Mouse (Mus musculus) G1E-ER4 (cell line): ENCODE measurements around the gene Eif2b2. TPM values are rescaled to one million over a fixed set of nuclear protein-coding genes. Genes with fewer than 3 reads are reported as not detected.

Source experiments
- GATA1 ChIP-seq: IDR thresholded peaks from one replicate; pipeline ENCODE4 v1.8.0; 2012; ENCODE audit warnings: low read length, inconsistent platforms
- polyA plus RNA-seq: library from polyadenylated mRNA; stranded (reverse); fragments of >175 nt; gene quantifications from 2 replicates; pipeline ENCODE4 v1.2.3, GENCODE M21; 2012

The Eif2b2 gene
- polyA plus RNA-seq, 1 experiment, result 455 TPM

DNA sequence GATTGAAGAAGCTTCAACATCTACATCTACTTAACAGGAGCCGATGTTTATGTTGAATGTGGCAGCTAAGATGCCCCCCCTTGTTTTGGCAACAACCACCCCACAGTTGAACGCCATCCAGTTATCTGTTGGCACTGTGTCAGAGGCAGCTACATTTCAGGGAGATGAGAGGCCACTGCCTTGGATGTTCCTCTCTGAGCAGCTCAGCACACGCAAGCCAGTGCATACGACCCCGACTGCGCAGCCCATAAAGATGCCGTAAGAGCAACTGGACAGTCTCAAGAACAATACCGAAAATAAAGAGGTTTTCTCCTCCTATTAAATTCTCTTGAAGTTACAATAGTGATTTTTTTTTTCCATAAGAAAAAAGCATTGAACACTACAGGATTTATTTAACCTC lies 45.2 kb downstream of the Eif2b2 start:
- TF ChIP-seq GATA1, result no peak

DNA sequence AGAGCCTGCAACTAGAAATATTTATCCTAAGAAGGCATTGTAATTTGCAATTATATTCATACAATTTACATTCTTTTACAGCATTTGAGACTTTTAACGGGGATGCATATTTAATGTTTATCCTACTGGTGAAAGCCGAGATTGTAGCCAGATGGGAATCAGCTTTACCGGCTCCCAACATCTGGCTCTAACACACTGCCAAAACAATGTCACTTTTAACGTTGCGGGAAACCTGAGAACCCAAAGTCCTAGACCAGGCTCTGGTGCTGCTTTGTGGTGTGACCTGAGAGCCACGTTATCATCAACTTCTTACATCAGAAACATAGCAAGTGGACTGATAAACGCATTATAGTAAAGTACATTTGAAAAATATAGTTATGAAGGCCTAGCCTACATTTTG lies 45.7 kb downstream of the Eif2b2 start:
- TF ChIP-seq GATA1, result no peak

DNA sequence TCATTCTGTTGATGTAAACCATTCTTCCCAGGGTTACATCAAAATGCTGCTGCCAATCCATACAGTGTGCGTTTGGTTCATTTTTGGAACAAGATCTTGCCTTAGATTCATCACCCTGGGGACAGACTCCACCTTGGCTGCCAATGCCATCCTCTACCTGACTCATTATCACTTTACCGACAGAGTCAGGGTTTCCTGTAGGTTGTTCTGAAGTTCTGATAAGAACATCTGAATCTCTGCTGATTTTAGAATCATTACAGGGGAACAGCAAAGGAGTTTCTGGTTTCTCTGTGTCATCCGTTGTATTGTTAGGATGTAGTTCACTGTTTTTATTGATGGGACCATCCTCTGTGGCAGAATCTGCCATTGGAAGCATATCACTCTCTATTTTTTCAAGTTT lies 47.0 kb downstream of the Eif2b2 start:
- TF ChIP-seq GATA1, result no peak

DNA sequence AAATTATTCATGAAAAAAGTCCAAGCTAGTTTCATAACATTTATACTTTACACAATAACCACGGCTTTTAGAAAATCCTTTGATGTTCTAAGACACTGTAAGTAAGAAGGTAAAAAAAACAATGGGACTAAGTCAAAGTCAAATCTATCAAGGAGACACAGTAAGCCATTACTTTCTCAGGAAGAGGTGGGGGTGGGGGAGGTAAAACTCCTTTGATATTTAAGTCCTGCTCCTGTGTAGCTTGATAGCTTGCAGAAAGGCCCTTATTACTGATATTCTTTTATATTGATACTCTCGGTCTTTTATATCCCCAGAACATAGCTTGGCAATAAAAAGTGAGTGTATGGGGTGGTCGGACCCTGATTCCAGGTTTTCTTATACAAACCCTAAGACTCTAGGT lies 50.5 kb downstream of the Eif2b2 start:
- no peak for TF ChIP-seq GATA1

DNA sequence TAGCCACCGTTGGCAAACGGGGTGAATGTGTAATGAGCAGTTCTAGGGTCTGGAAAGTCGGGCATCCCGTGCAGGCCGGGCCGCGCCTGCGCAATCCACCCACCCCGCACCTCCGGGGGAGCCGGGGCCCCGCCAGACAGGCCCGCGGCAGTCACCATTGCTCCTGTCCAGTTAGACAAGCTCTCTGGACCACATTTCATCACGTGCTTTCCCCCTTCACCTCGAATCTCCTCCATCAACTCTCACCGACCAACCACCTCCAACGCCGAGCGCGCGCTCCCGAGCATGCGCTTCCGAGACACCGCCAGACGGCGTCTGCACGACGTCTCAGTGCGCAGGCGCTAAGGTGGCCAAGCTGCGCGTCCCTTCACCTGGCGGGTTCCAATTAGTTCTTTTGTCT lies 51.0 kb downstream of the Eif2b2 start, which contains the start of gene Mlh3:
Gene Mlh3 (minus strand): TSS at position 281 of the 400 bp plus-strand sequence.
- no peak for TF ChIP-seq GATA1

DNA sequence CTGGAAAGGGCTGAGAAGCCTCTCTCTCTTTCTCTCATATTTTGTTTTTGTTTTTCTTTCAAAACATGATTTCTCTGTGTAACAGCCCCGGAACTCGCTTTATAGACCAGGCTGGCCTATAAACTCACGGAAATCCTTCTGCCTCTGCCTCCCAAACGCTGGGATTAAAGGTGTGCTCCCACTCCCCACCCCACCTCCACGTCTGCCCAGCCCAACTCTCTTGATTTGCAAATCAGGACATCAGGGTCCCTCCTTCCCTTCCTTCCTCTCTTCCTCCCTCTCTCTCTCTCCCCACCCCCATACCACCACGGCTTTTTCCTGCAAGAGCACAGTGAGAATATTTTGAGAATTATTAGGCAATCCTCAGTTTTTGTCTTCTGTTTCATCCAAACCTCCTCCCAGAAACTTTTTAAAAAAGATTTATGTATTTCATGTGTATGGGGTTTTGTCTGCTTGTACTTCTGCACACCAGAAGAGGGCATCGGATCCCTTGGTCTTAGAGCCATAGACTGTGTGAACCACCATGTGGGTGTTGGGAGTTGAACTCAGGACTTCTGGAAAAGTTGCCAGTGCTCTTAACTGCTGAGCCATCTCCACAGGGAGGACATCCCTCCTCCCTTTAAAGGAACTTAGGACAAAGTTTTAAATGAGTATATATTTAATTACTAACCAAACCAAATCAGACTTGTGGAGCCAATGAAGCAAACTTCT lies 52.0 kb downstream of the Eif2b2 start:
- TF ChIP-seq GATA1, result no peak

DNA sequence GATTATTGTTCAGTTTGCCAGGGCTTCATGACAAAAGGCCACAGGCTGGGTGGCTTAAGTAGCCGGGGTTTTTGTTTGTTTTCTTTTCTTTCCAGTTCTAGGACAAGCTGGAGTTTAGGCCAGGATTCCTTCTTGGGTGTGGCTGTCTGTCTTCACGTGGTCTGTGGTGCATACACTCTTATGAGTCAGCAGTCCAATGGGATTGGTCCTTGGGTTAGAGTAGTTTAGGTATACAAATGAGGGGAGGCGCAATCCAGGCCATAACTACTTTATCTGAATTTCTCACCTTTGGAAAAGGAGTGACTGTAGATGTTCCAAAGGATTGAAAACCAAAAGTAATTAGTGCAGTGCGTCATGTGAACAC lies 52.5 kb downstream of the Eif2b2 start:
- TF ChIP-seq GATA1, result no peak

DNA sequence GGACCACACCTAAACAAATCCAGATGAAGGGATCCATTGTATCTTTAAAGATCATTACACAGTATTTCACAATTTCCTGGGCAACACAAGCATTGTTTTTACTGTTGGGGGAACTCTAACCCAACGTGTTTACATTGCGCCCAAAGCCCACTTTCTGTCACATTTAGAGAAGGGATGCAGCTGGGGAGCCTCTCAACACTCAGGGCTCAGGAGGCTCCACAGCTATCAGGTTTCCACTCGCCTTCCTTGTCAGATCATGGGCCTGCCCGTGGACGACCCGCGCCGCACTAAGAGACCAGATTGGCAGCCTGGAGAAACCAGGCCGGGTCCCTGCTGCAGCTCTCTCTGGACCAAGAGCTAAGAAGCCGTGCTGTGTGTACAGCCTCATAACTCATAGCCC lies 54.2 kb downstream of the Eif2b2 start:
- TF ChIP-seq GATA1, result no peak

Other genes starting within 250 kb of the Eif2b2 start
- 15.5 and 15.8 TPM in 2 replicates for gene Fcf1, start 248.6 kb upstream of the Eif2b2 start, polyA plus RNA-seq
- gene Arel1, start 248.6 kb upstream of the Eif2b2 start, polyA plus RNA-seq, result 7.5 and 7.9 TPM in 2 replicates
- gene Ylpm1, start 223.2 kb upstream of the Eif2b2 start, polyA plus RNA-seq, result 50.8 and 58.9 TPM in 2 replicates
- gene Prox2, start 108.7 kb upstream of the Eif2b2 start, polyA plus RNA-seq, result 5.3 and 5.6 TPM in 2 replicates
- 737 and 900 TPM in 2 replicates for gene Dlst, start 108.6 kb upstream of the Eif2b2 start, polyA plus RNA-seq
- gene Rps6kl1, start 68.2 kb upstream of the Eif2b2 start, polyA plus RNA-seq, result not detected in 2 replicates
- gene Pgf, start 41.7 kb upstream of the Eif2b2 start, polyA plus RNA-seq, result not detected in 2 replicates
- gene Mlh3, start 51.1 kb downstream of the Eif2b2 start, polyA plus RNA-seq, result 0.54 and 0.84 TPM in 2 replicates
- gene Acyp1, start 69.0 kb downstream of the Eif2b2 start, polyA plus RNA-seq, result 47.7 and 65.6 TPM in 2 replicates
- gene Zc2hc1c, start 69.1 kb downstream of the Eif2b2 start, polyA plus RNA-seq, result 0.01 and 0.02 TPM in 2 replicates
- 21.1 and 24.1 TPM in 2 replicates for gene Nek9, start 119.9 kb downstream of the Eif2b2 start, polyA plus RNA-seq
- gene Tmed10, start 155.4 kb downstream of the Eif2b2 start, polyA plus RNA-seq, result 199 and 219 TPM in 2 replicates